Mouse (Mus musculus) gastrocnemius, postnatal 4 days (tissue): ENCODE data around the gene Mboat7. TPM values are rescaled to one million over a fixed set of nuclear protein-coding genes. Genes with fewer than 3 reads are reported as not detected.

ENCODE experiments used
- DNase-seq, 2 experiments: peaks; one replicate each; pipeline ENCODE4 v3.0.0; 2021 to 2022; ENCODE audit warnings: low spot score in 2 of 2, mixed read lengths in 2 of 2
- total RNA-seq, 2 experiments: library from RNA; stranded (reverse); gene quantifications; 2 replicates each; pipeline ENCODE4 v1.2.3; 2021

The Mboat7 gene
- total RNA-seq, 2 experiments from 2014 or later: 24.9 to 25.0 TPM

DNA sequence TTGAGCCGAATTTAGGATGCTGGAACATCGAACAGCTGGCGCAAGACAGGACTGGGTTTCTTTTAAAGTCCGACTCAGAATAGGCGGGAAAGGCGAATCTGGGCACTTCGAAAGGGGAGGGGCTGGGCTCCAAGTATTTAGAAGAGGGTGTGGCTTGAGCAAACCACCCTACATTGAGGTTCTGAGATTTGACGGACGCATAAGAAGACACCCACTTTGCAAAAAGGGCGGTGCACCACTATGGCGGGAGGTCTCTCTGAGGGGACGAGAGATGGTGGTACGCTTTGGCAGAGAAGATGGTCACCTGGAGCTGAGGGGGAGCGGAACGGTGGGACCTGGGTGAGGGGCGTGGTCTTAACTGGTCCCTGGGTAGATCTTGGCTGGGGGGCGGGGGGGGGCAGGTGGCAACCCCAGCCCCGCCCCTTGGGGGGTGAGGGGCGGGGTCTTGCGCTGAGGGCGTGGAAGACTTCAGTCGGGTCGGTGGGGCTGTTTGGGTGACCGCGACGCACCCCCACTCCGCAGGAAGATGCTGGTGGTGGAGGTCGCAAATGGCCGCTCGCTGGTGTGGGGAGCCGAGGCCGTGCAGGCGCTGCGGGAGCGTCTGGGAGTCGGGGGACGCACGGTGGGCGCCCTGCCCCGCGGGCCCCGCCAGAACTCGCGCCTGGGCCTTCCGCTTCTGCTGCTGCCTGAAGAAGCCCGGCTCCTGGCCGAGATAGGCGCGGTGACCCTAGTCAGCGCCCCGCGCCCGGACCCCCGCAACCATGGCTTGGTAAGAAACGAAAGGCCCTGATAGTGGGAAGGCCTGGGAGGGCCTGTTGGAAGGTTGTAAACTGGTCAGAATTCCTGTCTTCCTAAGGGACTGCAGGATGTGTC, 989 bp upstream of the Mboat7 start:
- DNase-seq: peak; percentile 45 to 75

- no peak for DNase-seq
These were observed 419 bp upstream of the Mboat7 start for GRCm38 (mm10) chr7:3693809-3694075.

DNA sequence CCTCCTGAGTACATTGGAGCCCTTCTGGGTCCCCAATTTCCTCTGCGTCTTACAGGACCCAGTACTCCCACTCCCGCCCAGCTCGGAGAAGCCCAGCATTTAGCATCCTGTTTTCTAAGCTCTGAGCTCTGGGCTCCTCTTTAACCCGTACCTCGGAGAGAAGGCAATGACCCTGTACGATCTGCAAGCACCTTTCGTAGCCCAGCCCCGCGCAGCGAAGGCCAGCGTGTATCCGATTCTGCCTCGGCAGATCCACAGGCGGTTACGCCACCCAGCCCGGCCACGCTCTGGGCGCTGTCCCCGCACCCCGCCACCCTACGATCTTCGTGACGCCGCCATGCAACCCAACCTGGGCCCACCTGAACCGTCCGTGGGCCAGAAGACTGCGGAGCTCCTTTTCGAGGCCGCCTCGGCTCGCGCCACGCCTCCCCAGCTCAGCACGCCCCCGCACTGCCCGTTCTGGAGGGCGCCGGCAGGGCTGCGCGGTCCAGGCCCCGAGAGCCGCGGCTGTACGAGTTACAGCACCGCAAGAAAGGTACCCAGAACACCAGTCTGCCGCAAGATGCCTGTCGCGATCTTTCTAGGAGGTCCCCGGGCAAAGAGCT, 839 bp downstream of the Mboat7 start, which contains the start of gene Tsen34:
Gene Tsen34 (plus strand): TSS at position 482 of the 605 bp plus-strand sequence.
- no peak for DNase-seq

DNA sequence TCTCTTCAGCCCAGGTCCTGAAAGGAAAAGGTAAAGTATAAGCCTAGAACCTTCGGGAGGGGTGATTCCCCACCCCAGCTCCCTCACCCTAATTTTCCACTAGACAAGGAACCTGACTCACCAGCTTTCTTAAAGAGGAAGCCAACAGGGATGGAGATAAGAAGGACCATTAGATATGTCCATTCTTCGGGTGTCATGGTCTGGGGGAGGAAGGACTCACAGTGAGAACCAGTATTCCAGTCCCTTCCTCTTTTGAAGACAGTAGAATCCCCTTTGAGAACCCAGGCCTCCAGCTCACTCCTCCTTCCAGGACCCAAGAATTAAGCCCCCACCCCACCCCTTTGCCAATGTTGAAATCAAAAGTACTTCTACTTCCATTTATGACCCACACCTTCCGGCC, 1.4 kb downstream of the Mboat7 start:
- no peak for DNase-seq

DNA sequence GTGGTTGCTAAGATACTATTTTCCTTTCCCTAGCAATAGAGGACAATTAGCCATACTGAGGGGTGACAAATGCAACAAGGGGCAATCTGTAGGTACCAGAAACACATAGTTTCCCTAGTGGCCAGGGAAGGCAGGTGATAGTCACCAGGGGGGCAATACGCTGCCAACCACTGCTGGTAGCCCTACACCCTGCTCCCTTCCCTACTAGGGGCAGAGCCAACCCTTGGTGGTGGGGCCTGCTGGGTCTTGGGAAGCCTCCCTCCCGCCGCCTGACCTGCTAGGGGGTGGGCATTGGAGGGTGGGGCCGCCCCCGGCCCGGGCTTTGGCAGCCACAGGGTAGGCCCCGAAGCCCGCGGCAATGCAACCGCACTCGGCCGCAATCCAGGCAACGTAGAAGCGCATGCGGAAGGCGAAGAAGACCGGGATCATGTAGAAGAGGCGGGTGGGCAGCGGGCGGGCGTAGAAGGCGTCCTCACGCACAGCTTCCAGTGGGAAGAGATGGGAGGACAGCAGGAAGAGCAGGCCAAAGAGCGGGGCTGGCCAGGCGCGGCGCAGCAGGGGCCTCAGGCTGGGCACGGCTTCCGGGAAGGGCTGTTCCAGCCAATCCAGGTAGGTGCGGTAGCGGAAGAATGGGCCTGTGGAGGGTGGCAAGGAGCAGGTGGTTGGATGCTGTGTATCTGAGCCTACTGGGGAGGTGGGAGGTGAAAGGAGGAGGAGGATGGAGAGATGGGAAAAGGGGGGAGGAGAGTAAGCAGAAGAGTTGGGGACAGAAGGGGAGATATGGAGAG, 7.7 kb downstream of the Mboat7 start:
- no peak for DNase-seq

- DNase-seq: no peak
These were observed 8.6 kb downstream of the Mboat7 start for GRCm38 (mm10) chr7:3684698-3685097.

DNA sequence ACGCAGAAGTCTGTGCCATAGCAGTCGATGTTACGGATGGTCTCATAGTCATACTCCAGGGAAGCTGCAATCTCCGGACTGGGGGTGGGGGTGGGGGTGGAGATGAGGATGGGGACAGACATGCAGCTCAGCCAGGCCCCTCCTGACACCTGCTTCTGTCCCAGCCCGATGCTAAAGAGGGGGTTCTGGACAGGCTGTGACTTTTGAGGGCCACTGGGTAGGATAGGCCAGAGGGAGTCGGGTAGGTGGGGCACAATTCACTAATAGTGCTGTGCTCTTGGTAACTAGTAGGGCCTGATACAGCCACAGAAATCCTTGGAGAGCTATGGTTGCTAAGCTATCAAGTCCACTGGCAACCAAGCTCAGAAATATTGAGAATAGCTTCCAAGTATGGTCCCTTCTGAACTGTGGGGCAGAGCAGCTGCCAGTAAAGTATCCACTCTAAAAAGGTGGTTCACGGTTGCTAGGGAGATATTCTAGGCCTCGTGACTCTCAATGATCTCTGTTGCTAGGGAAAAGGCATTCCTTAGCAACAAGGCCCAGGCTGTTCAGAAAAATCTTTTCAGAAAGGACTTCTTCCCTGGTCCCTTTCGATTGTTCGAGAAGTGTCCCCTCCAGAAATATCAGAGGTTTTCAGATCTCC, 9.3 kb downstream of the Mboat7 start:
- DNase-seq: no peak

DNA sequence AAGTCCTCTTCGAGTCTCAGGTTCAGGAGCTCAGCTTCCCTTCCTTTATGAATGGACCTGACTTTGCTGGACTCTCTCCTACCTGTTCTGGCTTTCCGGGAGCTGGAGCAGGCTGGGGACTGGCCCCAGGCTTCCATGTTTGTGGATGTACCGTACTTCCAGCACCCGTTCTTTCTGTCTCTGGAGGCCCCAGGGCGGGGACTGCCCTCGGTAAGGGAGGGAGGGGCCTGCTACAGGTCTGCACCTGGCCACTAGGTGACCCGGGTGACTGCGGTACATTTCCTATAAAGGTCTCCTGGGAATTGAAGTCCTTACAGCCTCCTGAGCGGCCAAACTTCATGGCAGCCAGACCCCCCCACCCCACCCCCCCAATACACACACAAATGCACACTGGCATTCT, 16.0 kb downstream of the Mboat7 start, which contains the start of gene Tmc4:
Gene Tmc4 (minus strand): TSS at position 212 of the 400 bp plus-strand sequence.
- DNase-seq: no peak

DNA sequence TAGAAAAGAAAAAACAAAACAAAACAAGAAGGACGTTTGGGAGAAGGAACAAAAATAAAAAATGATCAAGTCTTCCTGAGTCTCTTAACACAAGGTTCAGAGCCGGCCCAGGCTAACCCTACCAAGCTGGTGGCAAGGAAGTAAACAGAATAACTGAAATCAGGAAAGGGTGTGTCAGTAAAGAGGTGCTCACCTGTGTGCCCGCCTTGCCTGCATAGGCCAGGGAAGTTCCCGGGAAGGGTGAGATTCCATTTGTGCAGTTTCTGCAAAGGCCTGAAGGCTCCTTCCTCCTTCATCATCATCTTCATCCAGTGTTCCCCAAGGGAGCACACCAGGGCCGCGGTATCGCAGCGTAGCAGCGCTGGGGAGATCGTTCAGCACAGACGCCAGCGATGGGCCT, 17.0 kb downstream of the Mboat7 start:
- no peak for DNase-seq

GRCm38 (mm10) chr7:3675228-3675548, 18.1 kb downstream of the Mboat7 start:
- no peak for DNase-seq

DNA sequence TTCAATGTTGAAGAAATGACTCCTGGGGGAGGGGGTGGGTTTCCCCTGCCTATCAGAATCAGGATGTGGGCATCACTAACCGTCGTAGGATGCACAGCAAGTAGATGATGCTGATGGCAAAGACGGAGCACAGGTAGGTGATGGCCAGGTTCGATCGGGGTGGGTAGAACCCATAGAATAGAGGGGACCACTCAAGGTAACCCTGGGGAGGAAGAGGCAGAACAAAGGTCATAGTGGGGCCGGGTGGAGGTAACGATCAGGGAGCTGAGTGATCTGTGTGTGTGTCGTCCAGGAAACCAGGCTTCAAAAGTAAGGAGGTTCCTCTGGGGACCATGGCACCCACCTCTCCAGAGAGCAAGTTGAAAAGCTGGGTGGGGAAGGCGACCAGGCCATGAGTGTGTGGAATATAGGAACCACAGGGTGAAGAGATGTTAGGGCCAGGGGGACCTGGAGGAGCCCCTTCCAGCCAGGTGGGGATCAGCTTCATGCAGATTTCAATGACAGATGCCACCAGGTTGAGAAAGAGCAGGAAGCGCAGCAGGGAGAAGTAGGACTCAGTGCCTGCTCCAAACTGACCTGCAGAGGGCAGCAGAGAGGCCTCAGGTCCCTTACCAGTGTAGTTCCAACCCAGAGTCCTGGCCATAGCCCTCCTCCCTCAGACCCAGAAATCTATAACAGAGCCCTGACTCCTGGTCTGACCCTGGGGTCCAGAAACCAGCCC, 18.7 kb downstream of the Mboat7 start:
- peak; percentile 60 to 82 for DNase-seq

GRCm38 (mm10) chr7:3666921-3667391, 26.4 kb downstream of the Mboat7 start:
- no peak for DNase-seq

DNA sequence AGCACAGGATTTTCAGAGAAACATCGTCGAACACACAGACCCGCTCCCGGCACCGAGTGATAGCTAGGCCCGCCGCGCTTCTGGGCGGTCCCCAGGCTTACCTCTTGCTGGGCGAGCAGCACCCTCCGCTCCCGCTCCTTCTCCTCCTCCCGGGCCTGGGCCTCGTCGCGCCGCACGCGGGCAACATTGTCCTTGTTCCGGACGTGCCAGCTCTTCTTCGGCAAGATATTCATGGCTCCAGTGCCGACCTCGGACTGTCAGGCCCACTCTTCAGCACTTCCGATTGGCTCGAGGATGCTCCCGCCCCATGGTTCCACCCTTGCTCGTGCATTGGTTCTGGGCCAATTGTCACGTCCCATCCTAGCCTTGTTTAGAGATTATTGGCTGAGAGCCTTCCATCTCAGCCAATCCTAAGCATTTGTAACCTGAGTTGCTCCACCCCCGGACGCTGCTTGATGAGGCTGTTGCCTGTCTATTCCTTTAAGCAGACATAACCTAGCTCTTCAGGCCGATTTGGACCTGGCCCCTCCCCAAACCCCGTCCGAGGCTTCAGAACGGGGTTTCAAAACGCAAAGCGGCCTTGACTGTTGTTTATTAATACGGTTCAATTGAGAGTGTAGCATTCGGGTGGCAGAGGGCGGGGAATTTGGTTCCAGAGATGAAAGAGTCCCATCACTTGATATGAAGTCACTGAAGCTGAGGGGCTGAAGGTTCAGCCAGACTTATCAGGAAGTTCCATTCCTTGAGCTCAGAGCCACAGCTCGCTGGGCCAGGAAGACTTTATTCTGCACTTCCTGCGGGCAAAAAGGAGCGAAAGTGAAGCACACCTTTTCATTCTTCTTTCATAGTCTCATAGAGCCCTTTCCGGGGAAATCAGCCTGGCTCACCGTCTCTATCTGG, 27.9 kb downstream of the Mboat7 start, which contains the start of gene Leng1:
Gene Leng1 (minus strand): TSS at position 626 of the 900 bp plus-strand sequence.
- peak; percentile 84 to 95 for DNase-seq

DNA sequence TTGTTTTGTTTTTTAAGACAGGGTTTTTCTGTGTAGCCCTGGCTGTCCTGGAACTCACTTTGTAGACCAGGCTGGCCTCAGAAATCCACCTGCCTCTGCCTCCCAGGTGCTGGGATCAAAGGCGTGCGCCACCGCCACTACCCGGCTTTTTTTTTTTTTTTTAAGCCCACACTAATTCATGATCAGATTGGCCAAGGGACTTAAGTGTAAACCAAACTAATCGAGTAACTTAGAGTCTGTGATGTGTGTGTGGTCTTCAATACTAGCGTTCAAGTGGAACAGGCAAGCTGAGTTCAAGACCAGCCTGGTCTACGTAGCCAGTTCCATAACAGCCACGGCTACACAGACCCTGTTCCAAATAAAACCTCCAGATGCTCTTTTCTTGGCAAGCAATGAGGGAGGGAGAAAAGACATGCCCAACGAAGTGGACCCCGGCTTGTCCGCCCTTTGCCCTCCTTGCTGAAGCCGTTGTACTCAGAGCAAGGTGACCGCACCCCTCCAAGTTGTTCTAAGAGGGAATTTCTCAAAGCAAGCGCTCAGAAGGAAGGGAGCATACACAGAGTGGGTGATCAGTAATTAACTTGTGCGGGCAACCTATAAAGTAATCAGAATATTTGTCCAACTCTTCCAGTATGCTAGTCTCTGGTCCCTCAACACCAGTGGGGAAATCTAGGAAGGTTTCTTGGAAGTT, 28.7 kb downstream of the Mboat7 start:
- no peak for DNase-seq

GRCm38 (mm10) chr7:3658578-3658977, 34.7 kb downstream of the Mboat7 start:
- DNase-seq: no peak

DNA sequence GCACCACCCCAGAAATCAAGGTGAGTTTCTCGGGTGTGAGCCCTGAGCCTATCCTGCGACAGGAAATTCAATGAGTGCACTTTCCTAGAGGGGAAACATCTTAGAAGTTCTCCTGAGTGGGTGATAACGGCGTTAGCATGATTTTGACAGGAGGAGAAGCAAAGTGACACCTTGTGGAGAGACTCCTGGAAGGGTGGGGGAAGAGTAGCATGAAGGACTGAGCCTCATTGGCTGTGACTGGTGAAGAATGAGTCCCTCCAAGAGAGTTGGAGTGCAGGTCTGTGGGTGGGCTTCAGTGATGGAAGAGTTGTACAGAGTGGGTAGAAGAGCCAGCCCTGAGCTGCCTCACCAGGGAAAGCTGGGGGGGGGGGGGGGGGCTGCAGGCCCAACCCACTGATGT, 36.4 kb downstream of the Mboat7 start:
- DNase-seq: no peak

- DNase-seq: no peak
These were observed 46.7 kb downstream of the Mboat7 start for GRCm38 (mm10) chr7:3646641-3647040.

DNA sequence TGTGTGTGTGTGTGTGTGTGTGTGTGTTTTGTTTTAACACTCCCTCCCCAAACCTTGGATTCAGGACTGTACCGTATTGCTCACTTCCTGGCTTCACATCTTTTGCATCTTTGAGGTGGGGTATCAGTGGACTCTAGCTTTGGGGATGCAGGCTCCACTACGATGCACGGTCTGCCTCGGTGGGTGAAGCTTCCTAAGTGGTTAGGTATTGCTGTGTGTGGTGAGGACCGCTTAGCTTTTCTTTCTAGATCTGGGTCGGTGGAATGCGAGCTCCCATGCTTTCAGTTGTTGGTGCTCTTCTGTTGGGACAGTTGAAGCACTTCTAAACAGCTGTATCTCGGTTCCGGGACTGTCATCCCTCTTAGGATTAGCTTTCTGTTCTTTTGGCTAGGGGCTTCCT, 47.1 kb downstream of the Mboat7 start:
- DNase-seq: no peak

DNA sequence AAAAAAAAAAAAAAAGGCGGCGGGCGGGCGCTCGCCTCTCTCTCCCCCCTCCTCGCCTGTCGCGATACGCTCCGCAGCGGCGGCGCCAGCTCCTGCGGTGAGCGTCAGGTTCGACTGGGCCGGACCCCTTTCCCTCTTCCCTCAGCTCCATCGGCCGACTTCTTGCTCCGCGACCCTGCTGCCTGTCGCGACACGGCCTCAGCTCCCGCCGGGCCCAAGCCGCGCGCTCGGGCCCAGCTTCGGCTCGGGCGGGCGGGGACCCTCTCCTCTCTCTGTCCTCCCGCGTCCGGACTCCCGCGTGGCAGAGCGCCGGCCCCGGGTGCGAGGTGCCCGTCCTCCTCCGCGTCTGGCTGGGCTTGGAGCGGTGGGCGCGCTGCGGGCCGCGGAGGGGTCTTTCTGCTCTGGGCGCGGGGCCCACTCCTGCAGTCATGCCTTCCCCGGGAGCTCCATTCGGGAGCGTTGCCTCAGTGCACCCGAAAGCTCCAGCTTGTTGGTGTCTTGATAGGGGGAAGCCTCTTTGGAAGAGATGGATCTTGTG, 47.8 kb downstream of the Mboat7 start:
- no peak for DNase-seq
